Mouse (Mus musculus): Measurements from ENCODE around the gene Atp13a3.
"Not testable (repeated sequence)": the region's sequence is repeated elsewhere in the genome, so short reads cannot be mapped to it uniquely, and the experiment has no call there.

Atp13a3 gene

GRCm38 (mm10) chr16:30405925-30406670, at the start of gene Atp13a3:
Atp13a3 (minus strand) TSS chr16:30405975.
- DNase-seq (ENCODE audit: low read depth, low spot score) = no peak

DNA sequence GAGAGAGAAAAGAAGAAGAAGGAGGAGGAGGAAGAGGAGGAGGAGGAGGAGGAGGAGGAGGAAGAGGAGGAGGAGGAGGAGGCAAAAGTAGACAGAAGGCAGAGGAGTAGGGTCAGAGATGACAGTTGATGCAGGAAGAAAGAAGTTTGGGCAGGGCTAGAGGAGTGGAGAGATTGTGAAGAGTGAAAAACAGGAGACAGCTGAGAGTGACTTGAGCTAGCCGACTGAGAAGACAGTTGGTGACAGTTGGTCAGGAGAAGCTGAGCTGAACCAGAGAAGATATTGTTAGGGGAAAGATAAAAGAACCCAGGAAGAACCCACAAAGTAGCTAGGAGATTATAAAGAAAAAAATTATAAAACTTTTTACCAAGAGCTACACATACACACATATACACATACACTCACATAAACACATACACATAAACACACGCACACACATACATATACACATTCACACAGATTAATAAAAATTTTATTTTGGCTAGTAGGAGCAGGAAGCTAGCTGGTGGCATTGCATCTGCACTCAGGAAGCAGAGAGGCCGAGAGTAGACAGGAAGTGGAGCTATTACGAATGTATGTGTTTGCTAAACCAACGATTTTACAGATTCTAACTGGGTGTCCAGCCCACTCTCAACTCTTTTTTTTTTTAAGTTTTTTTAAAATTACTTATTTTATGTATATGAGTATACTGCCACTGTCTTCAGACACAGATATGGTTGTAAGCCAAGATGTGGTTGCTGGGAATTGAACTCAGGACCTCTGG, 47.6 kb upstream of the Atp13a3 start:
- DNase-seq (ENCODE audit: low read depth, low spot score) = no peak

DNA sequence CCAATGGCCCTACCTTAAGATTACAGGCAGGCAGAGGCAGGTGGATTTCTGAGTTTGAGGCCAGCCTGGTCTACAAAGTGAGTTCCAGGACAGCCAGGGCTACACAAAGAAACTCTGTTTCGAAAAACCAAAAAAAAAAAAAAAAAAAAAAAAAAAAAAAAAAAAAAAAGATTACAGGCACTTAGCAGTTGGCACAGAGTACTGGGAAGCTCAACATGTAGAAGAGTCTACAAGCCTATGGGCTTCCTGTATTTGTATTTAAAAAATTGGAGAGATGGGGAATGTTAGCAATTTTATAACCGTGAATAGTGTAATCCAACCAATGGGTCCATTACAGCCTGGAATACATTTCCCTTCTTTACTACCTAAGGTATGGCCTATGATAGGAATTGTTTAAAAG, 45.4 kb upstream of the Atp13a3 start:
- DNase-seq (ENCODE audit: low read depth, low spot score) = not testable (repeated sequence)

GRCm38 (mm10) chr16:30449017-30449416, 43.2 kb upstream of the Atp13a3 start:
- DNase-seq (ENCODE audit: low read depth, low spot score) = no peak

- no peak for DNase-seq (ENCODE audit: low read depth, low spot score)
These were observed 42.4 kb upstream of the Atp13a3 start for GRCm38 (mm10) chr16:30448169-30448568.

DNA sequence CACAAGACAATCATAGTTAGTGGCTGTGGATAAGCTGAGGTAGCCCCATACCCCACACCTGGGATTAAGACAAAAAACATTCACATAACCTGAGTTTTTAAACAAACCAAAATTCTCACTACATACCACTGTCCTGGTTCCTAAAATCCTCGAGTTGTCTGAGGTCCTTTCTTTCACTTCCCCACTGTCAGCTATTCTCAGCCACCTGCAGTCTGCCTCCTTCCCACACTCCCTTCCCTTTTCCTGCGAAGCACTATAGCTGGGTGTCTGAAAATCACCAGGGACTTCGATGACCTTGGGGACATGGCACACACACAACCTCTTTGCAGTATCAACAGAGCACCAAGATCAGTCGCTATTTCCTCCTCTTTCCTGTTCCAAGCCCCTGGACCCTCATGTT, 41.9 kb upstream of the Atp13a3 start:
- no peak for DNase-seq (ENCODE audit: low read depth, low spot score)

DNA sequence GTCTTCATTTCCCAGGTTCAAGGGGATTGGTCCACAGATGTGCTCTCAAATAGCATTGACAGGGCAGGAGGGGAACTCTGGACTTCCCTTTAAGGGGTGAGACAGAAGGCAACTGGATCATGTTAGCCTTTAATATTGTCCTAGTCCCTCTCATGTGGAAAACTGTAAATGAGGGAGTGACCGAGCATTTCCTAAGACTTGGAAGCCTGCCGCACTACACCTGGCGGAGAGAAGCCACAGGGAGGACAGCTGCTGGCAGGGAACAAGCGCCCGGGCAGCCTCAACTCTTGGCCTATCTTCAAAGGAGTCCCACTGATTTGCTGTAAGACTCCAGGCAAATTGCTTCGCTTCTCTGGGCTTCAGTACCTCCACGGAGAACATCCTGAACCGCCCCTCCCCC, 37.6 kb upstream of the Atp13a3 start:
- no peak for DNase-seq (ENCODE audit: low read depth, low spot score)

- no peak for DNase-seq (ENCODE audit: low read depth, low spot score)
These were observed 36.7 kb upstream of the Atp13a3 start for GRCm38 (mm10) chr16:30442451-30442850.

- DNase-seq (ENCODE audit: low read depth, low spot score) = no peak
These were observed 35.6 kb upstream of the Atp13a3 start for GRCm38 (mm10) chr16:30441409-30441808.

DNA sequence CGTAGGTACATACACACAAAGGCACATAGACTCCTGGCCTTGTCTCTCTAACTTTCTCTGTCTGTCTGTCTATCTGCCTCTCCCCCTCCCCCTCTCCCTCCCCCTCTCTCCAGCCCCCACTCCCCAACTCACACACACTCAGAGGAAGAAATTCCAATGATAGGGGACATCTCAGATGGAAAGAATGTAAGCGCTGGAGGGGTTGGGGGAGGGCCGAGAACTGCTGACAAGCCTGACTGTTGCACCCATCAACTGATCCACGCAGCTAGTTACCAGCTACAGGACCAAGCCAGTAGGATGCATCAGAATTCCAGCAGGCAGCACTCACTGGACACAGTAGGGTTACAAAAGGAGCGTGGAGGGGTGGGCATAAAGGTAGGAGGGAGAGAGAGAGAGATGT, 34.1 kb upstream of the Atp13a3 start:
- DNase-seq (ENCODE audit: low read depth, low spot score) = no peak

- DNase-seq (ENCODE audit: low read depth, low spot score) = no peak
These were observed 33.6 kb upstream of the Atp13a3 start for GRCm38 (mm10) chr16:30439411-30439810.

DNA sequence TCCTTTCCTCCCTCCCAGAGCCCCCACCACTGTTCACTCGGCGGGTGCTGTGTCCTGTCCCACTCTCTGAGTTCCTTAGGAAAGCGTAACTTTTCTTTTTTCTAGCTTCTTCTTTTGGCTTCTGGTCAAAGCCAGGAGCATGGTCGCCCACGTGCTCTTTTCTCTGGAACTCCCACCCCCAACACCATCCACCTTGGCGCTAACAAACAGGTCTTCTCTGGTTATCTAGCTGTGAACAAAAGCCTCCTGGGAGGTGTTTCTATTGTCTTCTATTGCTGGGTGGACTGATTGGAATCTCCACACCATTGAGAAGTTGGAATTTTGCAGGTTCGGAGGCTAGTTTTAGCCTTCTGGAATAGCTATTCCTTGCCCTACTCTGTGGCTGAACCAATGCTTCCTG, 30.5 kb upstream of the Atp13a3 start:
- DNase-seq (ENCODE audit: low read depth, low spot score) = no peak

- DNase-seq (ENCODE audit: low read depth, low spot score) = no peak
These were observed 29.6 kb upstream of the Atp13a3 start for GRCm38 (mm10) chr16:30435393-30435792.

DNA sequence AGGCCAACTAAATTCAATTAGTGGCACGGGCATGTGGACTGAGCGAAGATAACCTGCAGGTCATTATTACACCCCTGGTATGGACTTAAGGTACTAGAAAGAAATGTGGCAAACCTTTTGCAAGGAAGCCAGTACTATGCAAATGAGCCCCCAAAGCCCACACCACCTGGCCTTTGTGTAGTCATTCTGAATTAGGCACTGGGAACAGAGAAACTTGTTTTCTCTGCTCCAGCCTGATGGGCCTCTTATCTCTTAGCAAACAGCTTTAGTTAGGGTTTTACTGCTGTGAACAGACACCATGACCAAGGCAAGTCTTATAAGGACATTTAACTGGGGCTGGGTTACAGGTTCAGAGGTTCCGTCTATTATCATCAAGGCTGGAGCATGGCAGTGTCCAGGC, 27.4 kb upstream of the Atp13a3 start:
- peak; percentile 55 for DNase-seq (ENCODE audit: low read depth, low spot score)

- no peak for DNase-seq (ENCODE audit: low read depth, low spot score)
These were observed 26.3 kb upstream of the Atp13a3 start for GRCm38 (mm10) chr16:30432111-30432510.

GRCm38 (mm10) chr16:30430512-30431088, 24.8 kb upstream of the Atp13a3 start:
- DNase-seq (ENCODE audit: low read depth, low spot score) = no peak

DNA sequence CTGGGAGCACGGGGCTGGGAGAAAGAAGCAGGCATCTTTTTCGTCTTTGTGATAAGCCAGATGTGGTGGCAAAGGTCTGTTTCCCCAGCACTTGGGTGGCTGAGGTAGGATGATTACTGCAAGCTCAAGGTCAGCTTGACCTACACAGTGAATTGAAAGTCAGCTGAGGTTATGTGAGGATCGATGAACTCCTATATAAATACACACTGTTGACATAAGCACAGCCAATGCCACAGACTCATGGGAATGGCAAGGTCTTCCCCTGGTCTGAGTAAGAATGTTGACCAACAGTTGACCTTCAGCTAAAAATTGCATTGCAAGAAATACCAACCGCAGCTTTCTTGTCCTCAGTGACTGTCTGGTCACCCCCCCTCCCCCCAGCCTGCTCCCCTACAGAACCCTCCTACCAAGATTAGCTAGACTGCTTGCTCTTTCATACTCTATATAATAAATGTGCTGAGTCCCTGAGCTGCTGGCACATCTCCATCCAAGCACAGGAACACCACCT, 23.0 kb upstream of the Atp13a3 start:
- DNase-seq (ENCODE audit: low read depth, low spot score) = no peak

GRCm38 (mm10) chr16:30427466-30427865, 21.7 kb upstream of the Atp13a3 start:
- no peak for DNase-seq (ENCODE audit: low read depth, low spot score)

DNA sequence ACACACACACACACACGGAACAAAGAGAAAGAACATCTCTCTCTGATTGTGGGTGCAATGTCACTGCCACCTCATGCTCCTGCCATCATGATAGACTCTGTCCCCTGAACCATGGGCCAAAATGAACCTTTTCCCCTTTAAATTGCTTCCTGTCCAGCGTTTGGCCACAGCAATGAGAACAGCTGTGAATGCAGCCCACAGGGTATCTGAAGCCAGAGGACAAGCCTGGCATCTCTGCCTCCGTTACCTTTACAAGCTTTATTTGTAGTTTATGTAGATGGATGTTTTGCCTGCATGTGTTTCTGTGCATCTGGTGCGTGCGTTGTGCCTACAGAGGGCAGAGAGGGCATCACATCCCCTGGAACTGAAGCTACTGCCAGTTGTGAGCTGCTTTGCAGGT, 21.2 kb upstream of the Atp13a3 start:
- DNase-seq (ENCODE audit: low read depth, low spot score) = no peak

DNA sequence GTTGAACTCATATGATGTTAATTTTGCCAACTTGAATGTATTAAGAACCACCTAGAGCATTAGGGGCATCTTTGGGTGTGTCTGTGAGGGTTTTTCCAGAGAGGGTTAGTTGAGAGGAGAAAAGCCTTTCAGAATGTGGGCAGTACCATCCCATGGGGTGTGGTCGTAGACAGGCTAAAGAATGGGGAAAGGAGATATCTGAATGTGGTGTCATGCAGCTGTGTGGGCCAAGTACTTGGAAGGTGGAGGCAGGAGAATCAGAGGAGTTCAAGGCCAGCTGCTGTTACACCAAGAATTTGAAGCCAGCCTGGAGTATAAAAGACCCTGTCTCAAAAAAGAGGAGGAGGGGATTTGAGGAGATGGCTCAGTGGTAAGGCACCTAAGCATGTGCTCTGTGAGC, 20.2 kb upstream of the Atp13a3 start:
- no peak for DNase-seq (ENCODE audit: low read depth, low spot score)

GRCm38 (mm10) chr16:30424053-30424452, 18.3 kb upstream of the Atp13a3 start:
- no peak for DNase-seq (ENCODE audit: low read depth, low spot score)

- no peak for DNase-seq (ENCODE audit: low read depth, low spot score)
These were observed 10.9 kb upstream of the Atp13a3 start for GRCm38 (mm10) chr16:30416707-30417106.

DNA sequence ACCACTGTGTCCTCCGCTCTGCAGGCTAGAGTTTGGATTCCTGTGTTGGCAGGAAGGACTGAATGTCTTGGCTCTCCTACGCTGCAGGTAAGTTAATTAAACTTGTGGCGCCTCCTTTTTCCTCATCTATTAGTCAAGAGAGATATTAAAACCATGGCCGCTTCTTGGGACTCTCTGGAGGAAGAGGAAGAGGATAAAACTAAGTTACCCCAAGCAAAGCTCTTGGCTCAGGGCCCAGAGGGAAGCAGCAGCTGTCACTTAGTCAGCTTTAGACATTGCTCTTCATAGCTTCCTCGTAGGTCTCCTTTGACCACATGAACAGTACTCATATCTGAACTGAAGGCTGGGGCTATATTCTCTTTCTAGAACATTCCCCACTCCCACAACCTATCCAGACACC, 10.5 kb upstream of the Atp13a3 start:
- DNase-seq (ENCODE audit: low read depth, low spot score) = peak; percentile 31
